In the genomic region with DNA sequence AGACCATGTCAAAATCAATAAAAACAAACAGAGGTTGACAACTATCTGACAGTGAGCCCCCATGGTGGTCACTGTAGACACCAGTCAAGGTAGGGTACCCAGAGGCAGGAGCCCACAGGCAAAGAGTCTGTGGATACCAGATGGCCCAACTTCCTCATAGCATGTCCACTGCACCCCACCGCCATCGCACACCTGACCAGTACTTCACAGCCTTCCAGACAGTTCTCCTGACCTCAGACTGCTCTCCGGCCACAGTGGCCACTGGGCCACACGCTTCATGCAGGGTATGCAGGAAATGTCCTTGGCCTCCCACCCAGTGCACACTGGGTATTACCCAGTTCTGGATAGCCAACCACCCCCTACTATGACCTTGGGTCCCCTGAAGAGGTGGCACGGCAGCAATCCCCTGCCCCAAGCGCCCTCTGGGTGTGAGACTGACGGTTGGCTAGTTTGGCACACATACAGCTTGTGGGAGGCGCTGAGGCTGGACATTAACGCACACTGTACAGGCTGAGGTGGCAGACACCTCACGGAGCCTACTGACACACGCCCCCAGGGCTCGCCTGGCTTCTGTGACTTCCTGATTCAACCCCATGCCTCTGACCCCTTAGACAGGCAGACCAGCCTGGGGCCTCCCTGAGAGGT, we compare ENCODE assay signal across 11 mouse cellular contexts. TPM values are rescaled to one million over a fixed set of nuclear protein-coding genes. Genes with fewer than 3 reads are reported as not detected.
A peak's percentile ranks its signal among the peaks of the same experiment; 100 is the strongest.
DNase-seq lines count a peak whose midpoint lies in the region; ATAC-seq and TF ChIP-seq lines count a peak whose summit lies in the region.
"Had no signal": no experiment of that assay in that cellular context is flagged by ENCODE, and none has a peak within 500 bp of the region (broad histone marks: within the 10 kb centered on the region; RNA-seq: fewer than 3 reads in every experiment).

No protein-coding gene starts in this region.

- H3K4me3 ChIP-seq in stomach, embryonic 15.5 days (replicated peaks): no peak overlapping the region
- no peak overlapping the region for H3K4me3 ChIP-seq in stomach, postnatal 0 days (ENCODE audit: low read depth, low read length)
- H3K4me3 ChIP-seq in embryonic facial prominence, embryonic 14.5 days (ENCODE audit: low read depth, low read length): no peak overlapping the region
- H3K4me3 ChIP-seq: hindbrain, embryonic 13.5 days; lung, embryonic 15.5 days; midbrain, embryonic 15.5 days had no signal

- H3K36me3 ChIP-seq in stomach, embryonic 15.5 days: peaks cover 14% of the 10 kb centered on the region
- peaks cover 15% of the 10 kb centered on the region for H3K36me3 ChIP-seq in stomach, postnatal 0 days (ENCODE audit: control insufficient read depth, insufficient read depth, low read length)
- H3K36me3 ChIP-seq in embryonic facial prominence, embryonic 14.5 days (ENCODE audit: control insufficient read depth, insufficient read depth, low read length): peaks cover 58% of the 10 kb centered on the region
- H3K36me3 ChIP-seq in splenic B cell, adult 2 months (ENCODE audit: control insufficient read depth, insufficient read depth, low read length, poor library complexity, severe bottlenecking): peaks cover 14% of the 10 kb centered on the region

- no peak for TF ChIP-seq EP300 in stomach, postnatal 0 days (optimal IDR thresholded peaks at IDR 0.05)

- no peak overlapping the region for H3K4me2 ChIP-seq in stomach, embryonic 15.5 days
- no peak overlapping the region for H3K4me2 ChIP-seq in stomach, postnatal 0 days (replicated peaks; ENCODE audit: low read depth)
- H3K4me2 ChIP-seq in embryonic facial prominence, embryonic 14.5 days (ENCODE audit: low read depth, low read length): no peak overlapping the region
- H3K4me2 ChIP-seq: hindbrain, embryonic 13.5 days; lung, embryonic 15.5 days; midbrain, embryonic 15.5 days had no signal

- H3K9ac ChIP-seq in stomach, embryonic 15.5 days: no peak overlapping the region
- H3K9ac ChIP-seq in stomach, postnatal 0 days (ENCODE audit: low read length): no peak overlapping the region
- H3K9ac ChIP-seq in embryonic facial prominence, embryonic 14.5 days (ENCODE audit: low read depth, low read length): peak overlapping the region; percentile 25; the same call in 1 of the 2 replicates
- H3K9ac ChIP-seq: hindbrain, embryonic 13.5 days; lung, embryonic 15.5 days; midbrain, embryonic 15.5 days had no signal

- H3K27me3 ChIP-seq in stomach, embryonic 15.5 days (replicated peaks): no peaks in the 10 kb centered on the region
- H3K27me3 ChIP-seq in stomach, postnatal 0 days (ENCODE audit: control insufficient read depth, insufficient read depth, low read length): no peaks in the 10 kb centered on the region
- H3K27me3 ChIP-seq in embryonic facial prominence, embryonic 14.5 days (replicated peaks; ENCODE audit: control insufficient read depth, insufficient read depth, low read length): no peaks in the 10 kb centered on the region
- no peaks in the 10 kb centered on the region for H3K27me3 ChIP-seq in splenic B cell, adult 2 months (ENCODE audit: control insufficient read depth, insufficient read depth, low read length, poor library complexity, severe bottlenecking)
- H3K27me3 ChIP-seq: hindbrain, embryonic 13.5 days; lung, embryonic 15.5 days; midbrain, embryonic 15.5 days had no signal

- 88% methylated on average over 12 of the region's 12 CpGs for WGBS in stomach, embryonic 15.5 days
- WGBS in stomach, postnatal 0 days: 87% methylated on average over 12 of the region's 12 CpGs
- 91% methylated on average over 9 of the region's 12 CpGs for WGBS in embryonic facial prominence, embryonic 14.5 days

- DNase-seq in kidney, adult 11 months: peak; percentile 50
- DNase-seq in kidney, adult 8-10 months: no peak
- no peak for DNase-seq in stomach, postnatal 0 days (ENCODE audit: low spot score)
- DNase-seq in embryonic facial prominence, embryonic 14.5 days (ENCODE audit: low spot score): no peak
- peak; percentile 33 for DNase-seq in splenic B cell, adult 2 months (ENCODE audit: low read depth, low spot score)
- no peak for DNase-seq in embryo, embryonic 9.5 days (ENCODE audit: extremely low spot score)
- DNase-seq: gastrocnemius, postnatal 14 days had no signal

- ATAC-seq in stomach, embryonic 15.5 days (ENCODE audit: insufficient read depth, low FRiP score, low read depth): no peak
- ATAC-seq in stomach, postnatal 0 days (ENCODE audit: low FRiP score, low TSS enrichment): no peak
- ATAC-seq in embryonic facial prominence, embryonic 14.5 days (ENCODE audit: low read depth): no peak
- ATAC-seq: midbrain, embryonic 15.5 days had no signal

- 0 out of 2 replicates have a peak overlapping the region, but pooled peaks have one; percentile 13 for H3K27ac ChIP-seq in stomach, embryonic 15.5 days
- no peak overlapping the region for H3K27ac ChIP-seq in stomach, postnatal 0 days (replicated peaks)
- H3K27ac ChIP-seq in embryonic facial prominence, embryonic 14.5 days (replicated peaks; ENCODE audit: low read depth, low read length): no peak overlapping the region
- H3K27ac ChIP-seq: hindbrain, embryonic 13.5 days; midbrain, embryonic 15.5 days had no signal

- peaks cover 15% of the 10 kb centered on the region; the same call in 1 of the 2 replicates for H3K4me1 ChIP-seq in stomach, embryonic 15.5 days
- H3K4me1 ChIP-seq in stomach, postnatal 0 days (replicated peaks; ENCODE audit: control insufficient read depth, insufficient read depth): no peaks in the 10 kb centered on the region
- no peaks in the 10 kb centered on the region for H3K4me1 ChIP-seq in embryonic facial prominence, embryonic 14.5 days (ENCODE audit: control insufficient read depth, insufficient read depth, low read length)

- H3K9me3 ChIP-seq in stomach, embryonic 15.5 days: no peaks in the 10 kb centered on the region
- no peaks in the 10 kb centered on the region for H3K9me3 ChIP-seq in stomach, postnatal 0 days (ENCODE audit: control insufficient read depth, low read length)
- no peaks in the 10 kb centered on the region for H3K9me3 ChIP-seq in embryonic facial prominence, embryonic 14.5 days (ENCODE audit: control insufficient read depth, low read length)
- H3K9me3 ChIP-seq: hindbrain, embryonic 13.5 days; lung, embryonic 15.5 days; midbrain, embryonic 15.5 days had no signal

- no peak for TF ChIP-seq CTCF in stomach, postnatal 0 days (IDR thresholded peaks at IDR 0.05; ENCODE audit: low read depth)

RNA-seq across cellular contexts. Expression of a gene that starts 8.3 kb away (rescaled TPM):
- polyA plus RNA-seq in stomach, embryonic 15.5 days (2015; fragmentation: Nextera tagmentation; extraction: Ambion mirVana): 46.2 and 47.5 TPM in 2 replicates
- polyA plus RNA-seq in stomach, postnatal 0 days (2015; fragmentation: Nextera tagmentation; extraction: Ambion mirVana): 22.9 and 23.9 TPM in 2 replicates
- polyA plus RNA-seq in embryonic facial prominence, embryonic 14.5 days (2014; fragmentation: Nextera tagmentation; extraction: Ambion mirVana): 31.2 and 37.0 TPM in 2 replicates

RNA-seq across cellular contexts. Expression of a gene that starts 8.5 kb away (rescaled TPM):
- polyA plus RNA-seq in stomach, embryonic 15.5 days (2015; fragmentation: Nextera tagmentation; extraction: Ambion mirVana): 27.1 and 32.0 TPM in 2 replicates
- polyA plus RNA-seq in stomach, postnatal 0 days (2015; fragmentation: Nextera tagmentation; extraction: Ambion mirVana): 14.8 and 18.0 TPM in 2 replicates
- polyA plus RNA-seq in embryonic facial prominence, embryonic 14.5 days (2014; fragmentation: Nextera tagmentation; extraction: Ambion mirVana): 10.3 and 14.4 TPM in 2 replicates

RNA-seq across cellular contexts. Expression of a gene that starts 15.6 kb away (rescaled TPM):
- 83.9 and 86.3 TPM in 2 replicates for polyA plus RNA-seq in stomach, embryonic 15.5 days (2015; fragmentation: Nextera tagmentation; extraction: Ambion mirVana)
- 55.2 and 61.7 TPM in 2 replicates for polyA plus RNA-seq in stomach, postnatal 0 days (2015; fragmentation: Nextera tagmentation; extraction: Ambion mirVana)
- polyA plus RNA-seq in embryonic facial prominence, embryonic 14.5 days (2014; fragmentation: Nextera tagmentation; extraction: Ambion mirVana): 84.6 and 86.7 TPM in 2 replicates

RNA-seq across cellular contexts. Expression of a gene that starts 36.7 kb away (rescaled TPM):
- 70.1 and 72.2 TPM in 2 replicates for polyA plus RNA-seq in stomach, embryonic 15.5 days (2015; fragmentation: Nextera tagmentation; extraction: Ambion mirVana)
- 28.3 and 30.0 TPM in 2 replicates for polyA plus RNA-seq in stomach, postnatal 0 days (2015; fragmentation: Nextera tagmentation; extraction: Ambion mirVana)
- 71.6 and 81.2 TPM in 2 replicates for polyA plus RNA-seq in embryonic facial prominence, embryonic 14.5 days (2014; fragmentation: Nextera tagmentation; extraction: Ambion mirVana)

RNA-seq across cellular contexts. Expression of a gene that starts 48.5 kb away (rescaled TPM):
- polyA plus RNA-seq in stomach, embryonic 15.5 days (2015; fragmentation: Nextera tagmentation; extraction: Ambion mirVana): 76.1 and 82.3 TPM in 2 replicates
- polyA plus RNA-seq in stomach, postnatal 0 days (2015; fragmentation: Nextera tagmentation; extraction: Ambion mirVana): 38.7 and 42.7 TPM in 2 replicates
- 67.6 and 75.8 TPM in 2 replicates for polyA plus RNA-seq in embryonic facial prominence, embryonic 14.5 days (2014; fragmentation: Nextera tagmentation; extraction: Ambion mirVana)

Comparison
In these comparisons a context has a peak if more than half of its experiments do, and no peak if none do; other contexts are left out.
1. DNase-seq: peak in kidney, adult 11 months (single experiment) and splenic B cell, adult 2 months (single experiment); none in kidney, adult 8-10 months (0 of 2), stomach, postnatal 0 days (single experiment), embryonic facial prominence, embryonic 14.5 days (single experiment) and embryo, embryonic 9.5 days (single experiment).